Mouse (Mus musculus) spleen, postnatal 4 days (tissue): Measurements from ENCODE around the gene Rybp.

Source experiments
- DNase-seq, 2 experiments: peaks; one replicate each; pipeline ENCODE4 v3.0.0; 2022; ENCODE audit warnings: low spot score in 2 of 2

Rybp gene

DNA sequence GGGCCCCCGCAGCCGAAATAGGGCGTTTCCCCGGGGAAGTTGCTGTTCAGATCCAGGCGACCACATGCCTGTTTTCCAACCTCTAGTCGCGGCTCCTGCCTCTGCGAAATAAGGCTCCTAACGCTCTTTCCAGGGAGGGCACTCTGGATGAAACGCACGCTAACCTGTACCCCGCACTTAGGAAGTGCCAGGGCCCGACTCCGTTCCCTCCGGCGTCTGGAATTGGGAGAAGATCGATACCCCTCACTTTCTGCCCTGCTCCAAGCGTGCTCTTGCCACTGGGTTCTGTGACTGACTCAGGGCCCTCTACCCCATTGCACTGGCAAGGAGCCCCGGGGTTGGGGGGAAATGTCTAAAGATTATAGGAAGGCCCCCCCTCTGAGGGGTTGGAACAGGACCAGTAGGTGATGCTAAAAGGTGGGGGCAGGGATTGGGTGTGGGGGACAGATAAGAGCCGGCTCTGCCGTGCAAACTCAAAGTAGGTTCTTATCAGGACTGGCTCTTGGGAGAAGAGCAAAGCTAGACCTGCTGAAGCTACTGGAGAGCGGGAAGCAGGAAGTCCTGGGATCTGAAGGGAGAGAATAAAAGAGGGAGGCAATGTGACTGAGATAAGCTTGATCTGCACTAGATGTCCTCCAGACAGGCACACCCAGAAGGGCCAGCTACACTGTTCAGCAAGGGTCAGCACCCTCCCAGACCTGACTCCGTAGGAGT lies 888 bp upstream of the Rybp start:
- DNase-seq: peak; percentile 56 to 71

DNA sequence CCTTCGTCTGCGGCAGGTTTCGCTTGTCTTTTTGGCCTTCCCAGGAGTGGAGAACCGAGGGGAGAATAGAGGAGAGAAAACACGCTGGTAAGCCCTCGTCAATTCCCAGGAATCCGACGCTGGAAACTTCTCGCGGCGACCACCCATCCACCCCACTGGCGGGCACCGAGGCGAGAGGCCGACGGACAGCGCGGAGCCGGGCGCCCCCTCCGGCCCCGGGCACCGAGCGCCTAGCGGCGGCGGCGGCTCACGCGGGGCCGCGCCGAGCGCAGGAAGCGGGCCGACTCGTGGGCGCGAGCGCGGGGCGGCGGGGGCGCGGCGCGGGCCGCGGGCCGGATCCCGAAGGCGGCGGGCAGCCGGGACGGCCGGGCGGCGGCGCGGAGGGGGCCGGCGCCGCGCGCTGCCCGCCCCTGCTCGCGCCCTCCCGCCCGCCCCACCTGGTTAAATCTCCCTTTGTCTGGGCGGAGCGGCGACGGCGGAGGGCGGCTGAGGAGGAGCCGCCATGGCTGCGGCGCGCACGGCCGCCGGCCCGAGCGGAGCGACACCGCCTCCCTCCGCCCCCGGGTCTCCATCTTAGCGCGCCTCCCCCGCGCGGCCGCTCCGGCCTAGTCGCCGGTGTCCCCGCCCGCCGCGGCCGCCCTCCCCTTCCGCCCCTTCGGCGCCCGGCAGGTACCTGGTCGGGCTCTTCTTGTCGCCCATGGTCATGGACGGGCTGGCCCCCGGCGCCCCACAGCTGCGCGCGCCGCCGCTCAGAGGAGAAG lies 532 bp downstream of the Rybp start:
- peak; percentile 70 to 87 for DNase-seq

DNA sequence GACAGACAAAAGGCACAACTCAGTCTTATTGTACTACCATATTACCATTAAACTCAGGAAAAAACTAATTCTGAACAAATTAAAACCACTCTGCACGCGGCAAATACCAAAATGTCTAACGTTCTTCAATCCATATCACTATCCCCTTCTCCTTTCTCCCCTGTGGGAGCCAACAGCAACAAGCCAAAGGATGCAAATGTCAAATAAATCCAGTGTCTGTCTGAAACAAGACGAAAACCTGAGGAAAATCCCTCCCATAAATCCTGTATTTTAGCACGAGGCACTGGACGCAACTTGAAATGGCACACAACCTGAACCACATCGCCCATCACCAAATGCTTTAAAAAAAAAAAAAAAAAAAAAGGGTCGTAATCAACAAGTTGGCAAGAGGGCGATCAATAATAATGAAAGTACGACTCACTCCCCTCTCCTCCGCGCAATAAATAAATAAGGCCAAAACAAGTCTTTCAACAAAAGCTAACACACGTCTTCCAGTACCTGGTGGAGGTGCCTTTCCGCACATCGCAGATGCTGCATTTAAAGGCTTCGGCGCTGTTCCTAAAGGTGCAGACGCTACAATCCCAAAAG lies 1.2 kb downstream of the Rybp start:
- no peak for DNase-seq

DNA sequence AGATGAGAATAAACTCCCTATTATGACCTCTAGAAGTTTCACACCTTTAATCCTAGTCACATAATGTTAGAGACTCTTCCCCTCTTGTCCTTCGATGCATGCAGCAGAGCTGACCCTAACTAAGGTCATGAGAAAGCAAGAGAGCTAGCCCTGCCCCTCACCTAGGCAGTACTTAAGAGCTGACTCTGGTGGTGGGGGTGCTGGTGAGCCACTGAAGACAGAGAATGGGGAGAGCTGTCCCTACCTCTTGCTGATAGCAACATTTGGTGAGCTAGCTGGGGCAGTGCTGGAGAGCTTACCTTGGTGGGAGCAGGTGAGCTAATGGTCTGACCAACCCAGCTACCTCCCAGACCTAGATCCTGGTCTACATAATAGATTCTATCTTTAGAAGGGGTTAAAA lies 8.4 kb downstream of the Rybp start:
- DNase-seq: no peak

DNA sequence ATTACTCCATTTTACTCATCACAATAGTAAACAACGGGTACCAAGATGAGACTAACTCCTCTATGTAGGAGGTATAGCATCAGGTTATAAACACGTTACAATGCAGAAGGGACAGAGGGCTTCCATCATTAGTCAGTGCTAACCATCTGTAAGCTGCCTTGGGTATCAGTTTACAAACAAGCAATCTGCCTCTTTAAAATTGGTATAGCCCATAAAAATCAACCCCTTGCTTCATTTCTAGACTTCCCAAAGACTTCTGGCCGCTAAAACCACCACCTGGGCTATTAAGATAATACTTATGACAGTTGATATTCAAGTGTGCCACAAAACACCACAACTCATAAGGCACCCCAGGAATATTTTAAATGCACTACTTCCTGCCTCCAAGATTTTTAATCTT lies 10.9 kb downstream of the Rybp start:
- DNase-seq: no peak

DNA sequence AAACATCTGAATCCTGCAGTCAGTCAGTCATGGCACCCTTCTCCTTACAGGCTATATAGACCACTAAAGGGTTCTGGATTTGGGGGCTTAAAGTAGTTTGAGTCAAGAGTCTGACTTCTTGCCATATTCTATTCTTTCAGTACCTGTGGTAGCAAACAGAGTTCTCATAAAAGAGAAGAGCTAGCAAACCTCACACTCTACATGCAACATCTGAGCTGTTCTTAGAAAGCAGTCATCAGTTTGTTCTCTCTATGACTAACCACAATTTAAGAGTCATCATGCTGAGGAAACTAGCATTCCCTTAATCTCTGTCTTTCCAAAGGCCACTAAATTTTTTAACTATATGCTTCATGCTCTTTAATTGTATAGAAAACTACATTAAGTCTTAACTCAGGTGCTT lies 11.6 kb downstream of the Rybp start:
- DNase-seq: no peak

DNA sequence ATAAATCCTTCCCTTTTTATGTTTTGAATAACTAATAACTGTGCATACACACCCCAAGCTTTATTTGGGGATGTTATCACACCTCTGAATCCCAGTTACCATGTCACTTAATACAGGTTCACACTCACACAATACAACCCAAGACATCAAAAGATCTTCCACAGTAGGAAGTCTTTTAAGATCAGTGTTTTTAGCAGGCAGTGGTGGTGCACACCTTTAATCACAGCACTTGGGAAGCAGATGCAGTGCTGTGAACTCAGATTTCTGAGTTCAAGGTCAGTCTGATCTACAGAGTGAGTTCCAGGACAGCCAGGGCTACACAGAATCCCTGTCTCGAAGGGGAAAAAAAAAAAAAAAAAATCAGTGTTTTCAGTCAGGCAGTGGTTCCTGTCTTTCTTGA lies 13.7 kb downstream of the Rybp start:
- DNase-seq: no peak

DNA sequence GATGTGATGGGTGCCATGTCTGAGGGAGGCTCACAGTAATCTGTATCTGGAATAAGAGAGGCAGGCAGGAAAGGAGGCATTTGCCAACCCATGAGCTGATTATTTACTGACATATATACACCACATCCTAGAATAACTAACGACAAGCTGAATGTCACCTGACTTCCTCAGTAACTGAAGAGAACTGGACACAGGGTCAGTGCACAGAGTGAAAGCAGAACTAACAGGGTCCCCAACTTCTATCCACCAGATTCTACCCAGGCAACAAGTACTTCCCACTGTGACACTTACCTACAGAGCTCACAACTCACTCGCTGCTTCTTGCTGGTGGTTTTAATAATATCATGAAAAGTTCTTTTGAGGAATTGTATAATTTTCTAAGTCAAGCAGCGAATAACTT lies 15.3 kb downstream of the Rybp start:
- DNase-seq: no peak

DNA sequence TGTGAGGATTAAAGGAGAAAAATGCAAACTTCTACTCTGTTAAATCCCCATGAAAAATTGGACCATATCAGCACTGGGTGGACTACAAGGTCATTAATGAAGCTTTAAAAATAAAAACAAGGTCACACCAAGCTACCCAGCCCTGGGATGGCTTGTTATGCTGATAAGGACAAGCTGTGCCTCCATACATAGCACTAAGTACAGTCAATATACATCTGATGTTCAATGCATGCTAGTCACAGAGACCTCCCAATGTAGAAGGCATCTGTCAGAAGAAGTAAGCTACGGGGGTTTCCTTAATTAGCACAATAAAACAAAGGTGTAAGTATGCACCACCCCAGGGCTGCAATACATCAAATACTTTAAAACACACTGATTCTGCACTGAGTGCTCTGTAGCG lies 16.5 kb downstream of the Rybp start:
- DNase-seq: no peak

DNA sequence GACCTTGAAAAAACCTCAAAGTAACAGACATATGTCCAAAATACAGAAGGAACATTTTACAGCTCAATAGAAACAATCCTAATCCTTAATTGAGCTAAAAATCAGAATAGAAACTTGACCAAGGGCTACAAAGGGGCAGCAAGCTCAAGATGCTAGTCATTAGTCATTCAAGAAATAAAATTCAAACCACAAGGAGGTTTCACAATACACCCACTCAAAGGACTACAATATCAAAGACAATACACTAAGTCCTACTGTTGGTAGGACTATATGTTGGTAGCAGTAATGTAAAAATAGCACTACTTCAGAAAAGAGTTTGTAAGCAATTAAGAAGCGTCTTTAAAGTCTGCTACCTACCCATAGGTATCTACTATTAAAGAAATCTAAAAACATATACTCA lies 27.7 kb downstream of the Rybp start:
- DNase-seq: no peak

DNA sequence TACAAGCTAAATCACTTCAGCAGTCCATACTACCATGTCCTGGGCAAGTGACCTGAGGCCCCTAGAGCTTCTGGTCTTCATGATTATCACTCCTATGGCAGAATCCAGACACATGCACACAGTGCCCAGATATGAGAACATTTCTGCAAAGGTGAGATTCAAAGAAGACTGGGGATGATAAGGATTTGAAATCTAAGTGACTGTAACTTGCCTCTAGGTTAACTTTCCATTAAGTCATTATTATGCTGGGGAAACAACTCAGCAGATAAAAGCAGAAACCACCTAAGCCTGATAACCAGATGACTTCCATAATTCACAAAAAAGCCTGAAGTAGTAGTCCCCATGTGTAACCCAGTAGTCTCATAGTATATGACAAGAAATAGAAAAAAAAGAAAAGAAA lies 29.0 kb downstream of the Rybp start:
- no peak for DNase-seq

DNA sequence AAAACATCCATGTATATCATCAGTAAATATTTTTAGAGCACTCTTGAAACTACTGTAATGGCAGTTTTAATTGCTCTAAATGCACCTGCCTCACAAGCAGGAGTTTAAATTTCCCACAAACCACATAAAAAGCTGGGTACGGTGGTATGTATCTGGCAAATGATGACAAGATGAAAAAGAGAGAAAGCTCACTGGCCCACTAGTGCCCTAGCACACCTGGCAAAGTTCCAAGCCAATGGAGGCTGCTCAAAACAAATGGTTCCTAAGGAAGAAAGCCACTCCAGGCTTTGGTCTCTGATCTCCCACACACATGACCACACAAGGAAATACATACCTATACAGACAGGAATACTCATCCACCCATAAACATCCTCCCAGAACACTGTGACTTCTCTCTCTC lies 31.9 kb downstream of the Rybp start:
- no peak for DNase-seq

DNA sequence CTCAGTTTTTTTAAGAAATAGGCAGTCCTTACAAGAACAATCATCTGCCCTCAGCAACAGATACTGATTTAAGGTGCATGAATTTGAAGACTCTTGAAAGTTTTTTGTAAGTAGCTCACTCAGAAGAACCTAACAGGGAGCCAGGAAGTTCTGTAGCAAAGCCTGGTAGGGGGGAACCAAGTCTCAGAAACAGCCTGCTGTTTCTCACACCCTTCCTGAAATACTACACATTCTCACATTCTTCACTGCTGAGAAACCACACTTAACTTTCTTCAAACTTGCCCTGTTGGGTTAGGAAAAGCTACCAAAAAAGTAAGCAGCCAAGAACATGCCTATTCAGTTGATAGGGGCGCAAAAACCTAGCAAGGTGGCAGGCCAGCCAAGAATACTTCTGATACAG lies 32.6 kb downstream of the Rybp start:
- no peak for DNase-seq

DNA sequence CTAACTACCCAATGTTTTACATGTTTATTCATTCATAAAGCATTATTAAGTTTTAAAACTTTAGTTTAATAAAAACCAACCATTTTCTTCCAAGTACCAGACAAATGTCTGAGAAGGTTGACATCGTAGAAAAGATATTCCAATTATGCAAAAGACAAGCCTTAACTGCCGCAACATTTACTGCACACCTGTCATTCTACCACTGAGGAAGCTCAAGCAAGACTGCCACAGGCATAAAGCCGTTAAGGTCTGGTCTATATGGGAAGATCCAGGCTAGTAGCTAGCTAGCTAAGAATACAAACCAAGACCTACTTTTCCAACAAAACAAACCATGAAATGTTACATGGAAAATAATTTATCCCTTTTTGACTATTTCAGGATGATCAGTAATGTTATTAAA lies 42.8 kb downstream of the Rybp start:
- DNase-seq: no peak

DNA sequence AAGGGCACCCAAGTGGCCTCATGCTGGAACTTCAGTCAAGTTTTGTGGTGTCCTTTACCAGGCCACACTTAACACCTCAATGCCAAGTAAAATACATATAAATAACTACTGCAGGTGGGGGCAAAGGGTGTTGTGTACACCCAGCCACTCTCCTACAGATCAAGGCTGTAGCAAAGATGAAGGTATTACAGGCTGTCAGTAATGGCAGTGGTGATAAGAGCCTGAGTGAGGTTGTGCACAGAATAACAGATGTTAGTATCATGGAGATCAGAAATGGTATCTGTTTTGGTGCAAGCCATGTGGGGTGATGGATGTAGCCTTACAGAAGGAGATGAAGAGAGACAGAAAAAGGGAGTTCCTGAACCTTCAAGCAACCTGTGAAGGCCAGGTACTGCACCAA lies 52.2 kb downstream of the Rybp start:
- no peak for DNase-seq

DNA sequence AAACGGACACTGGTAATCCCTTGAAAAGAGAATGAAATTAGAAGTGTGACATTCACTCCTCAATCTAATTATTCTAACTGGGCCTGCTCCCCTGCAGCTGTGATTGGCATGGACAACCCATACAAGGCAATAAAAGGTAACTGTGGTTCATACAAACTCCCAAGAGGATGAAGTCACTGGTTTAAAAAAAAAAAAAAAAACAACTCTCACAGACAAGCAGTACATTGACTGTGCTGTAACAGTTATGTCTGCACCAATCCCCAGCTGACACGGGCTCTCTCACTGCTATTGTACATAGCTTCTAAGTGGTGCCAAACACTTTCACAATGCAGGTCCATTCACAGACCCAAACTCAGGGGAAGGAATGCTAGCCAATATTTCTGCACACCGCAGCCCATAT lies 53.8 kb downstream of the Rybp start:
- no peak for DNase-seq

DNA sequence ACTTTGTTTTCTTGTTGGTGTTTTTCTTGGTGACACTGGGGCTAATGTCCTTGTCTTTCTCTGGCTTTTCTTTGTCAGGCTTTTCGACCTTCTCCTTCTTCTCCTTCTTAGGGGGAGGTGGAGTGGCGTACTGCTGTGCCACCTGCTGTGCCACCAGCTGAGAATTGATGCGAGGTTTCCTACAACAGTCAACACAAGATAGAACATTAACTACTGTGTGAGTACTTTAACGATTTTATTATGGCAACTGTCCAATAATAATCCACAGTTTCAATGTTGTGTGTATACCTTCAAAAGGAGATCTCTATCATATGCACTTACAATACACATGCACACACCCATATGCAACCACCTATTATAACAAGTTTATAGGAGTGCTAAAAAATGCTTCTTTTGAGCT lies 54.2 kb downstream of the Rybp start:
- no peak for DNase-seq

DNA sequence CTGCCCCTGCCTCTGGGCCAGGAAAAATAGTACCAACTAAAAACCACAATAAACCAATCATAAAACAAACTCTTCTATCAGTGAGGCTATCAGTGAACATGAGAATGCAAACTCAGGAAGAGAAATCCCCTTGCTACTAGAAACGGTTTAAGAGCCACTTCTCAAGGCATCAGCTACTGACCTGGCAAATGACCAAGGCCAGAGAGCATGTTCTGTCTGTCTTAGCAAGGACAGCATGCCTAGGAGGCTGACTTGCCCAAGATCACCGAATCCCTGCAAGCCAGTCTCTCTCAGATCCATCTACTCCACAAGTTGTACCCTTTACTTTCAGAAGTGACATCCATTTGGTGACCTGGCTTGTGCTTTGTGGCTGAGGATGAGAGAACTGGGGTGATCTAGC lies 61.1 kb downstream of the Rybp start:
- DNase-seq: no peak

DNA sequence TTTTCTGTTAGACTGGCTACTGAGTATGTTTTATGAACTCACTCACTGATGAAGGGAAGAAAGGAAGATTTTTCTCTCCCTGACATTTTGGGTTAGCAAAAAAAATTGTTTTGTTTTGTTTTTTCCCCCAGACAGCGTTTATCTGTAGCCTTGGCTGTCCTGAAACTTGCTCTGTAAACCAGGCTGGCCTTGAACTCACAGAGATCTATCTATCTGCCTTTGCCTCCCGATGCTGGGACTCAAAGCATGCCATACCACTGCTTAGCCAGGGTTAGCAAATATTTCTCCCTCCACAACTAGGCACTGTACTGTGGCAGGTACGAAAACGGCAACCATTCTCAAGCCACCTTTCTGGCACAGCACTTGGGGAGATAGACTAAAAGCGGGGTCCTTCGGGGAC lies 63.4 kb downstream of the Rybp start:
- no peak for DNase-seq

DNA sequence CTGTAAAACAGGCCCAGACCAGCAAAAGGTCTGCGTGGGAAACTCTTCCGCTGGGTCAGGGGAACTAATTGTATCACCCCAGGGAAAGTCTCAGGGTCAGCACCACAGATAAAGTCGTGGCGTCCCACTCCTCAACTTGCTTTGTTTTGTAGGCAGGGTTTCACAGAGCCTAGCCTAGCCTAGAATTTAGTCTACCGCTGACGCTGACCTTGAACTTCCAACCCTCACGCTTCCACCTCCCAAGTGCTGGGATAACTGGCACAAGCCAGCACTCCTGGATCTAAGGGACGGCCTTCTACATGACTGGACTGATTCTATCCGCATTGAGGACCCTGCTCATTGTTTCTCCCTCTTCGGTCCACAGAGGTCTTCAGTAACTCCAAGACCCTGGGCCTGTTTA lies 63.9 kb downstream of the Rybp start:
- DNase-seq: no peak

DNA sequence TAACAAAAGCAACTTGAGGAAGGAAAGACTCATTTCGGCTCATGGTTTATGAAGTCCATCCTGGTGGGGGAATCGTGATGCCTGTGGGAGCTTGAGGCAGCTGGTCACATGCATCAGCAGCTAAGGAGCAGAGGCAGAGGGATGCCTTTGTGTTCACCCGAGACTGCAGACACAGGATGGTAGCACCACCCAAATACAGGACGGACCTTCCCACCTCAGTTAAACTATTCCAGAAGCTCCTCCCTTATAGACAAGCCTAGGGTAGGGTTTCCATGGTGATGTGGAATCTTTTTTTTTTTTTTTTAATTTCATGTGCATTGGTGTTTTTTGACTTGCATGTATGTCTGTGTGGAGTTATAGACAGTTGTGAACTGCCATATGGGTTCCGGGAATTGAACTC lies 64.4 kb downstream of the Rybp start:
- no peak for DNase-seq

DNA sequence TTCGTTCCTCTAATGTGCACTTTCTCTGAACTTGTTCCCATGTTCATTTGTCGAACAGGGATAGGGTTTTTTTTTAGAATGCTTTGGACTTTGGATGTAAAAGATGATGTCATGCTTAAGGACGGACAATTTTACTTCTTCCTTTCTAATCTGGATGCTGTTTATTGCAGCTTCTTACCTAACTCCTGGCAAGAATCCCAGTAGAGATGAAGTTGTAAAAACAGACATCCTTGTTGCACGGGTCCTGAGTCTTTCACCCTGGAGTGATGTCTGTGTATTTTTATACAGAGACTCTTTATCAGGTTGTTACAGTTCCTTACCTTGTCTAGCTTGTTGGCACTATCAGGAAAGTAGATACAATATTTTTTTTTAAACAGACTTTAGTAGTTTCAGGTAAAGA lies 65.5 kb downstream of the Rybp start:
- no peak for DNase-seq

DNA sequence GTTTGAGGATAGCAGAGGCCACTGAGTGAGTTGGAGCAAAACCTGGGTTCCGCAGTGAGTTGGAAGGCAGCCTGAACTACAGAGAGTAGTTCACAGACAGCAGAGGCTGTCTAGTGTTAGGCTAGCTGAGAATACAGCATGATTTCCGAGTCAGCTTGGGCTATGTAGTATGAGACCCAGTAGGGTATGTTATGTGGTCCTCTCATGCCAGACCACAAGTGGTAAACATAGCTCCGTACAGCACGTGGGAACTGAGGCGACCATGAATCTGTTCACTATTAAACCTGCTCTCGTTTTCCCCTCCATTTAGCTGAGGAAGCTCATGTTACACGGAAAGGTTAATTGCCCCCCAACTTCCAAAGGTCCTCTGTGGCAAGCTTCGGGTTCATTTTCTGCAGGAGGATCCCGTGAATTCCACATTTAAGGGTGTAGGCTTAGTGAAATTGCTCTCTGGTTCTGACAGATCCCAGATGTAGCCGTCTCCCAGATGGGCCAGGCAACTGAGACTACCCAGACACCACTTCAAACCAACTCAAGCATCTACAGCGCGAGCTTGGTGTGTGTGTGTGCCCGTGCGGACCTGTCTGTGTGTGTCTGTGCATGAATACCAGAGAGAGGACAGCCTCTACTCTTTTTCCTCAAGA lies 66.2 kb downstream of the Rybp start:
- DNase-seq: no peak
